Mouse (Mus musculus) liver, postnatal 0 days (tissue): ENCODE measurements at regions not wholly inside any gene's neighbourhood (a gene's known extent, or its start where the extent isn't known, plus 50 kb on each side); places are given as distances from the start of the nearest gene placed in this dataset.

Experiments
- ATAC-seq: fragments of 200-750 bp; cut with Nextera tagmentation; 2 replicates; pipeline ENCODE4 v1.8.0; 2017; ENCODE audit warnings: mild to moderate bottlenecking, moderate library complexity
- DNase-seq: peaks from one replicate; pipeline ENCODE4 v3.0.0-alpha.2; 2016
- H3K27ac ChIP-seq: fragments of 300-500 bp; sonication (generic); 2 replicates; pipeline ENCODE4 v1.5.1; 2014; ENCODE audit warnings: antibody characterized with exemption, moderate library complexity, mild to moderate bottlenecking, low read depth
- H3K27me3 ChIP-seq: fragments of 300-500 bp; sonication (generic); 2 replicates; pipeline ENCODE4 v1.6.1; 2014; ENCODE audit warnings: low read length, control low read depth, mixed read lengths; ENCODE audit not compliant: insufficient read depth
- H3K36me3 ChIP-seq: fragments of 300-500 bp; sonication (generic); replicated peaks from 2 replicates; pipeline ENCODE4 v1.6.1; 2014; ENCODE audit warnings: mild to moderate bottlenecking, control low read depth, low read length, moderate library complexity, mixed read lengths; ENCODE audit not compliant: insufficient read depth
- H3K4me1 ChIP-seq: fragments of 300-500 bp; sonication (generic); 2 replicates; pipeline ENCODE4 v1.6.1; 2014; ENCODE audit warnings: antibody characterized with exemption, mild to moderate bottlenecking, control low read depth; ENCODE audit not compliant: insufficient read depth
- H3K4me2 ChIP-seq: fragments of 300-500 bp; sonication (generic); 2 replicates; pipeline ENCODE4 v1.6.1; 2014; ENCODE audit warnings: low read depth, mild to moderate bottlenecking, low read length, moderate library complexity, mixed read lengths
- H3K4me3 ChIP-seq: fragments of 300-500 bp; sonication (generic); 2 replicates; pipeline ENCODE4 v1.5.1; 2014; ENCODE audit warnings: low read depth, low read length
- H3K9ac ChIP-seq: fragments of 300-500 bp; sonication (generic); replicated peaks from 2 replicates; pipeline ENCODE4 v1.6.1; 2014; ENCODE audit warnings: mild to moderate bottlenecking, moderate library complexity
- H3K9me3 ChIP-seq: fragments of 300-500 bp; sonication (generic); 2 replicates; pipeline ENCODE4 v1.6.1; 2016; ENCODE audit warnings: mild to moderate bottlenecking, control low read depth, low read length, mixed read lengths
- CTCF ChIP-seq: sonication (generic); IDR thresholded peaks from 2 replicates; pipeline ENCODE4 v1.5.1; 2016; ENCODE audit warnings: antibody characterized with exemption, low read depth
- EP300 ChIP-seq: IDR thresholded peaks from 2 replicates; pipeline ENCODE4 v1.6.1; 2016; ENCODE audit warnings: antibody characterized with exemption, low read depth, mild to moderate bottlenecking
- WGBS: fragments of 180-500 bp; shearing (Covaris S2); extraction: QIAGEN DNeasy Blood & Tissue Kit; methylation state at CpG from one replicate; pipeline ENCODE4 v1.1.7; 2014; ENCODE audit not compliant: insufficient replicate concordance; 5-methylcytosine and 5-hydroxymethylcytosine counted together

DNA sequence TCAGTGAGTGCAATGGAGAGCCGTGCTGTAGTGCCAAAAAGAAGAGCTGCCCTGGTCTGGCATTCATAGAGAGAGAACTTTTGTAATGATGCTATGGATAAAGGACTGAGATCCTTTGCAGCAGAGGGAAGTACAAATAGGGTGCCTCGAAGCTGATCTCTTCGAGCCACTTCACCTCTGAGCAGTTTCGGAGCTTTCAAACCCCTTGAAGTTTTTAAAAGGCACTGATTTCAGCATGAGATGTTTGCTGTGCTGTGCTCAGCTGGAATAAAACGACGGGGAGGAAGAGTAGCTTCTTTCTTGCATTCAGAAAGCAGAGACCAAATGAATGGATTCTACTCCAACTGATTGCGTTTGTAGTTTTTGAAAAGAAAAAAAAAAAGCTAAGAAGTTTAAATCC lies 392.5 kb upstream of the Pou3f2 start:
- Histone ChIP-seq H3K4me1 (no peaks in the 10 kb centered on the region), H3K9ac (no peak overlapping the region), H3K27ac (no peak overlapping the region), H3K27me3 (no peaks in the 10 kb centered on the region), H3K36me3 (no peaks in the 10 kb centered on the region), H3K9me3 (no peaks in the 10 kb centered on the region), H3K4me2 (no peak overlapping the region), H3K4me3 (no peak overlapping the region)
- no peak for ATAC-seq
- DNase-seq, result no peak
- 39% methylated on average over 7 of the region's 7 CpGs for WGBS
- no peak for TF ChIP-seq EP300
- no peak for TF ChIP-seq CTCF

DNA sequence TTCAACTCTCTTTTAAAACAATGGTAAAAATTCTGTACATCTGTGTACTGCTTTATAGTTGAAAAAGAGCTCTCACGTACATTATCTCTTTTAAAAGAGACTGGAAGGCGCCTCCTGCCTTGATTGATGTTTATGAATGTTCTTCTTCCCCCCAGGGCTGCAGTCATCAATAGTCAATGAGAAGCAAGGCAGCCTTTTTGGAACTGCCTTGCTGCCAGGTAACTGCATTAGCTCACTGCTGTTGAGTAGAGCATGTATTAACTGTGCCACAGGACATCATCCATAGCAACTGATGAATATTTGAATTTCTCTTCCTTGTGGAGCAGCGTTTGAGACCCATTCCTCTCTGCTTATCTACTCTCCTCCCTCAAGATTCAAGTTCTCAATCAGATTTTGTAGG lies 387.2 kb upstream of the Pou3f2 start:
- Histone ChIP-seq H3K27me3 (no peaks in the 10 kb centered on the region), H3K9ac (no peak overlapping the region), H3K36me3 (no peaks in the 10 kb centered on the region), H3K27ac (no peak overlapping the region), H3K4me1 (no peaks in the 10 kb centered on the region), H3K4me3 (no peak overlapping the region), H3K4me2 (no peak overlapping the region), H3K9me3 (no peaks in the 10 kb centered on the region)
- 65% methylated on average over 3 of the region's 3 CpGs for WGBS
- ATAC-seq (no peak), DNase-seq (no peak)
- TF ChIP-seq CTCF (no peak), EP300 (no peak)

DNA sequence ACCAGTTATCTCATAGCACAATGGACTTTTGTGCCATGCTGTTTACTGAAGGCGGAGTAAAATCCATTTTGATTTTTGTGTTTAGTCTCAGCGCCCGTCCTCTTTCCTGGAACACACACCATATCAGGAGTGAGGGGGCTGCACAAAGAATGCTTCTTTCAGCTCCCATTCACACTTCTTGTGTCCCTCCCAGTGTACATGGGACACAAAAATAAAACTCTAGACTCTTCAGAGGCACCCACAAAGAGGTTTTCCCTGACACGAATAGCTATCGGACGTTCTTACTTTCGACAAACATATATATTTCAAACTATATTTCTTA lies 347.9 kb upstream of the Pou3f2 start:
- Histone ChIP-seq H3K36me3 (no peaks in the 10 kb centered on the region), H3K4me3 (no peak overlapping the region), H3K27me3 (no peaks in the 10 kb centered on the region), H3K4me1 (no peaks in the 10 kb centered on the region), H3K27ac (no peak overlapping the region), H3K4me2 (no peak overlapping the region), H3K9ac (no peak overlapping the region), H3K9me3 (no peaks in the 10 kb centered on the region)
- ATAC-seq, result no peak
- no peak for DNase-seq
- TF ChIP-seq CTCF, result no peak
- no peak for TF ChIP-seq EP300
- 63% methylated on average over 7 of the region's 7 CpGs for WGBS

DNA sequence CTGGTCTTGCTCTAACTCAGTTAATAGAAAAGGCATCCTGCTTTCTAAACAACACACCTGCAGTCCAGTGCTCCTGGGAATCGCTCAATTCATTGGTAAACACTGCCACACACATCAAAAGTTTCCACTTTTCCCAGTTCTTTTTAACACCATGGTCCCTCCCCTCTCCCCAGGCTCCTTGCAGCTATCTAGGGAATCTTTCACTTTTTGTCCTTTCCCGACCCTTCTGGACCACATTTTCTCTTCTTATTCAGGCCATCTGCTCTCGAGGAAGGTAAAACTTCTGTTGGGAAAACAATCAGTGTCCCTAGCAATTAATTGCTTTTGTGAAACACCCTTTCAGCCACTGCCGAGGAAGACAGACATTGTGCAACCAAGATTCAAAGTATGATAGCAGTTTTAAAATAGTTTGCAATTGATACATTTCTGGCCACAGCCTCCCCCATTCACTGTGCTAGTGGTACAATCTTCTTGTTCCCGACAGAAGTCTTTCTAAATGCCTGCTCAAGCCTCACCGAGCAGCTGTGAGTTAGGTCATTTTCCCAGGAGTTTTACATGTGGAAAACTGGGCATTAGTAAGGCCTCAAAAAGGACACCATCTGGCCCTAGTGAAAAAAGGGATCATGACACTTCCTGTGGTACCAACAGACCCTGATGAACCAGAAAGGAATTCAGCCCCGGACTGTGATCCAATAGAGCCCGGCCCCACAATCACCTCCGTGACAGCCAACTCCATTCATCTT lies 347.4 kb upstream of the Pou3f2 start:
- DNase-seq (no peak), ATAC-seq (no peak)
- H3K9me3 ChIP-seq, result no peaks in the 10 kb centered on the region
- 19% methylated on average over 9 of the region's 9 CpGs for WGBS
- no peaks in the 10 kb centered on the region for H3K36me3 ChIP-seq
- no peak overlapping the region for H3K9ac ChIP-seq
- H3K27ac ChIP-seq, result no peak overlapping the region
- H3K4me1 ChIP-seq, result no peaks in the 10 kb centered on the region
- H3K4me3 ChIP-seq, result no peak overlapping the region
- TF ChIP-seq EP300, result no peak
- no peak for TF ChIP-seq CTCF
- no peak overlapping the region for H3K4me2 ChIP-seq
- no peaks in the 10 kb centered on the region for H3K27me3 ChIP-seq

DNA sequence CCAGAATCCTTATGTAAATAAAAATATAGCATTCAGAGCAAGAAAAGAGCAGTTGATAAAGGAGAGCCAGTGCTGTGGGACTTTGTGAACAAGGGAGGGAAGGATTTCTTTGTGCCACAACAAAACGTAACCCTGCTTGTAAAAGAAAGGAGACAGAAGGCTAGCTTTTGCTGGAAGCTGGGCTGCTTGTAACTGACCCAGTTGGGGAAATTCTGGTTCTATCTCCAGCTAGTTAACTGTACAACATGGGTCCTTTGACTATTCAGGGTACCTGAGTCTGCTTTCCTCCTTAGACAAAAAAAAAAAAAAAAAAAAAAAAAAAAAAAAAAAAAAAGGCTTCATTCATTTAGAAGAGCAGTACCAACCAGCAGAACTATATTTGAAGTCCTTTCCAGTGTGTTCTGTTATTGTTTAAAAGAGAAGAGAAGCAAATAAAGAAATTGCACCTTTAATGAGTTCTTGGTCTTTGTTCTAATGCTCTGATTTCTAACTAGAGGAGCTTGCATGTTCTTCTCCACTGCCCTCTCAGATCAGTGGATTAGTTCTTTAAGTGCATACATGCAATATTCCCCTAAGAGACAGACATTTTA lies 345.8 kb upstream of the Pou3f2 start:
- no peak for TF ChIP-seq CTCF
- TF ChIP-seq EP300, result no peak
- H3K4me1 ChIP-seq, result no peaks in the 10 kb centered on the region
- no peak overlapping the region for H3K9ac ChIP-seq
- ATAC-seq (no peak), DNase-seq (no peak)
- no peaks in the 10 kb centered on the region for H3K27me3 ChIP-seq
- no peak overlapping the region for H3K27ac ChIP-seq
- H3K36me3 ChIP-seq, result no peaks in the 10 kb centered on the region
- H3K4me3 ChIP-seq, result no peak overlapping the region
- H3K4me2 ChIP-seq, result no peak overlapping the region
- WGBS, result 65% methylated on average over 1 of the region's 1 CpGs
- no peaks in the 10 kb centered on the region for H3K9me3 ChIP-seq

DNA sequence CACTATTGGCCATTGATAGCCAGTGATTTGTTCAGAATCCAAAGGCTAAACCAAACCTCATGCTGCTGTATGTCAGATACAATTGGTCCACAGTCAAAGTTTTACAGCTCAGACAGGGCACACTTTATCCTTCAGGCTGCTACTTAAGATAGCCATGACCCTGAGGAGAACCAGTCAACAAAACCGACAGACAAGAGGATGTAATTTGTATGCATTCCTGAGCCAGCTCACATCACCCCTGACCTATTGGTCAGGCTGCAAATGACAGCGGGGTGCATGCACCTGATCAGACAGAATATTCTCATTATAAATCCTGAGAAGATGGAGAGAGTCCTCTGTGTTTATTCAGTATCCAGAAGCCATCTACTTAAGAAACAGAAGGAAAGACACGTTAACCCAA lies 315.5 kb upstream of the Pou3f2 start:
- no peak for TF ChIP-seq CTCF
- no peak for TF ChIP-seq EP300
- no peaks in the 10 kb centered on the region for H3K9me3 ChIP-seq
- no peak overlapping the region for H3K9ac ChIP-seq
- H3K4me3 ChIP-seq, result no peak overlapping the region
- H3K4me1 ChIP-seq, result no peaks in the 10 kb centered on the region
- H3K27me3 ChIP-seq, result no peaks in the 10 kb centered on the region
- no peaks in the 10 kb centered on the region for H3K36me3 ChIP-seq
- no peak for ATAC-seq
- no peak overlapping the region for H3K4me2 ChIP-seq
- WGBS, result 30% methylated on average over 3 of the region's 3 CpGs
- no peak for DNase-seq
- H3K27ac ChIP-seq, result no peak overlapping the region

DNA sequence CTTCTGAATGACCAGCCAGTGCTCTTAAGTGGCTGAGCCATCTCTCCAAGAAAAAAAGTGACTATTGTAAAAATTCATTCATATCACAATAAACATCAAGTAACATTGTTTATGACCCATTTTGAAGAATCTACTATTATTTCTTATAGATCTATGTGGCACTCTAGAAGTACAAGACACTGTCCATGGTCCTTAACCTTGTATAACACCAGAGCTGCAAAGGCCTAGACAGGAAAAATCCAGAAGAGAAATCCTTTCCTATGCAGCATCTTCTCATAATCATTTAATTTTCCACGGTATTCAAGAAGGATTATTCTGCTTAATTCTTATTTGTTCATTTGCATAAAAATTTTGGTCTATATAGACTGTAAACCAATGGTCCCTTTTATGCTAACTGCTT lies 304.7 kb upstream of the Pou3f2 start:
- no peak overlapping the region for H3K27ac ChIP-seq

More for the DNA sequence above, 304.7 kb upstream of the Pou3f2 start:
- no peaks in the 10 kb centered on the region for H3K36me3 ChIP-seq
- H3K9ac ChIP-seq, result no peak overlapping the region
- no peak for ATAC-seq
- no peak for TF ChIP-seq CTCF
- TF ChIP-seq EP300, result no peak
- no peak for DNase-seq
- no peaks in the 10 kb centered on the region for H3K27me3 ChIP-seq
- H3K4me1 ChIP-seq, result no peaks in the 10 kb centered on the region
- no peaks in the 10 kb centered on the region for H3K9me3 ChIP-seq
- no peak overlapping the region for H3K4me3 ChIP-seq
- WGBS, result 58% methylated on average over 1 of the region's 1 CpGs
- H3K4me2 ChIP-seq, result no peak overlapping the region
